Mouse (Mus musculus) CH12.LX (cell line): ENCODE results near the gene Gm49321.

ENCODE experiments used
- BHLHE40 ChIP-seq: IDR thresholded peaks from 2 replicates; pipeline ENCODE4 v1.6.1; 2011; ENCODE audit warnings: mild to moderate bottlenecking, low read depth, low read length, improper control_type of control experiment
- CHD2 ChIP-seq: IDR thresholded peaks from 2 replicates; pipeline ENCODE4 v1.6.1; 2011; ENCODE audit warnings: low read length, improper control_type of control experiment
- CTCF ChIP-seq, 2 experiments: IDR thresholded peaks in 1 of 2; conservative IDR thresholded peaks in 1 of 2; 2 replicates each; pipeline ENCODE4 v1.5.1; 2011 to 2012; ENCODE audit warnings: low read depth in 2 of 2, low read length in 2 of 2, improper control_type of control experiment in 1 of 2, inconsistent platforms in 1 of 2, mild to moderate bottlenecking in 1 of 2, moderate library complexity in 1 of 2
- E2F4 ChIP-seq: IDR thresholded peaks from 2 replicates; pipeline ENCODE4 v1.6.1; 2011; ENCODE audit warnings: low read depth, low read length, improper control_type of control experiment; ENCODE audit not compliant: insufficient replicate concordance
- ETS1 ChIP-seq: conservative IDR thresholded peaks from 2 replicates; pipeline ENCODE4 v1.6.1; 2012; ENCODE audit warnings: low read depth, mild to moderate bottlenecking, inconsistent platforms, low read length, improper control_type of control experiment, moderate library complexity
- HCFC1 ChIP-seq: IDR thresholded peaks from 2 replicates; pipeline ENCODE4 v1.6.1; 2012; ENCODE audit warnings: low read depth, mild to moderate bottlenecking, inconsistent platforms, low read length, improper control_type of control experiment
- IRF4 ChIP-seq: IDR thresholded peaks from 2 replicates; pipeline ENCODE4 v1.6.1; 2014; ENCODE audit warnings: low read depth, mild to moderate bottlenecking, inconsistent platforms, low read length, improper control_type of control experiment
- NRF1 ChIP-seq: IDR thresholded peaks from 2 replicates; pipeline ENCODE4 v1.6.1; 2014; ENCODE audit warnings: low read depth, mild to moderate bottlenecking, inconsistent platforms, low read length, improper control_type of control experiment, moderate library complexity
- POLR2A ChIP-seq: IDR thresholded peaks from 2 replicates; pipeline ENCODE4 v1.6.1; 2011; ENCODE audit warnings: low read depth, mild to moderate bottlenecking, improper control_type of control experiment, low read length
- POLR2AphosphoS2 ChIP-seq: IDR thresholded peaks from 2 replicates; pipeline ENCODE4 v1.6.1; 2011; ENCODE audit warnings: low read depth, low read length, improper control_type of control experiment
- USF2 ChIP-seq: conservative IDR thresholded peaks from 2 replicates; pipeline ENCODE4 v1.6.1; 2011; ENCODE audit warnings: low read depth, low read length, improper control_type of control experiment
- ZC3H11A ChIP-seq: IDR thresholded peaks from 2 replicates; pipeline ENCODE4 v1.6.1; 2012; ENCODE audit warnings: low read depth, mild to moderate bottlenecking, inconsistent platforms, low read length, improper control_type of control experiment
- ZMIZ1 ChIP-seq: IDR thresholded peaks from 2 replicates; pipeline ENCODE4 v1.6.1; 2012; ENCODE audit warnings: low read depth, mild to moderate bottlenecking, inconsistent platforms, low read length, improper control_type of control experiment

- TF ChIP-seq ETS1 = no peak
- TF ChIP-seq E2F4 = no peak
- TF ChIP-seq ZC3H11A = no peak
- no peak for TF ChIP-seq NRF1
- no peak for TF ChIP-seq BHLHE40
- no peak for TF ChIP-seq CHD2
- no peak for TF ChIP-seq POLR2AphosphoS2
- TF ChIP-seq ZMIZ1 = no peak
- no peak for TF ChIP-seq POLR2A
- no peak for TF ChIP-seq HCFC1
- TF ChIP-seq CTCF (conservative IDR thresholded peaks at IDR 0.05 in 1 of 2, IDR thresholded peaks at IDR 0.05 in 1 of 2; ENCODE audit: low read depth in 2 of 2, low read length in 2 of 2) = no peak
- peak; percentile 55; the same call in 1 of the 2 replicates for TF ChIP-seq IRF4
- no peak for TF ChIP-seq USF2
Observed at GRCm38 (mm10) chr12:73904133-73904934, 33.1 kb upstream of the Gm49321 start.
